Mouse (Mus musculus): Measurements from ENCODE around the gene Ttc39b. TPM values are rescaled to one million over a fixed set of nuclear protein-coding genes. Genes with fewer than 3 reads are reported as not detected.

The Ttc39b gene
- total RNA-seq, 4 experiments from 2014 or later: 21.4 to 29.7 (median 26.3) TPM

GRCm38 (mm10) chr4:83182178-83183068 is 141.6 kb downstream of the Ttc39b start:
- DNase-seq: no peak

GRCm38 (mm10) chr4:83177471-83177870 is 146.6 kb downstream of the Ttc39b start:
- DNase-seq: no peak

GRCm38 (mm10) chr4:83174946-83175345 is 149.1 kb downstream of the Ttc39b start:
- DNase-seq: no peak

- DNase-seq: no peak
Measured at GRCm38 (mm10) chr4:83172278-83172677, 151.8 kb downstream of the Ttc39b start.

- DNase-seq: no peak
Measured at GRCm38 (mm10) chr4:83170741-83171140, 153.3 kb downstream of the Ttc39b start.

Other genes starting within 250 kb of the Ttc39b start
- 10 to 100 TPM; 21.7 to 34.2 (median 25.3) TPM for gene Snapc3, start 93.5 kb upstream of the Ttc39b start, total RNA-seq (2022)
- 10 to 100 TPM; 49.0 to 67.3 (median 52.6) TPM for gene Psip1, start 162.2 kb upstream of the Ttc39b start, total RNA-seq (2022)
- gene Ccdc171, start 201.3 kb upstream of the Ttc39b start, total RNA-seq (2022): 1 to 10 TPM; 2.6 to 3.4 (median 2.9) TPM

Data from adrenal gland, adult 8-10 months (tissue).